Mouse (Mus musculus) embryonic fibroblast, embryonic 13.5 days (primary cell): ENCODE results near the gene Tbl1x. TPM values are rescaled to one million over a fixed set of nuclear protein-coding genes. Genes with fewer than 3 reads are reported as not detected.

Experiments
- H3K27ac ChIP-seq: 2 replicates; pipeline ENCODE4 v1.5.1; 2012; ENCODE audit warnings: low read length, control low read depth, inconsistent platforms; ENCODE audit not compliant: insufficient read depth
- H3K4me1 ChIP-seq: 2 replicates; pipeline ENCODE4 v1.6.1; 2011; ENCODE audit warnings: low read length; ENCODE audit not compliant: control insufficient read depth, insufficient read depth
- H3K4me3 ChIP-seq: 2 replicates; pipeline ENCODE4 v1.5.1; 2011; ENCODE audit warnings: mild to moderate bottlenecking, control low read depth, low read length; ENCODE audit not compliant: insufficient read depth
- CTCF ChIP-seq: IDR thresholded peaks from 2 replicates; pipeline ENCODE4 v1.5.1; 2011; ENCODE audit warnings: mild to moderate bottlenecking, control low read depth, low read length, moderate library complexity, borderline replicate concordance; ENCODE audit not compliant: insufficient read depth
- POLR2A ChIP-seq: IDR thresholded peaks from 2 replicates; pipeline ENCODE4 v1.6.1; 2011; ENCODE audit warnings: low read depth, mild to moderate bottlenecking, control low read depth, low read length, moderate library complexity
- polyA plus RNA-seq: library from polyadenylated mRNA; stranded (reverse); fragments of >200 nt; gene quantifications from 2 replicates; pipeline ENCODE4 v1.2.4, GENCODE M21; 2011; ENCODE audit warnings: low read depth; ENCODE audit not compliant: missing spikeins, insufficient read length

The Tbl1x gene
- polyA plus RNA-seq, 1 experiment: 98.7 TPM

GRCm38 (mm10) chrX:77566739-77567138 lies 55.9 kb downstream of the Tbl1x start:
- Histone ChIP-seq H3K4me3 (no peak overlapping the region), H3K4me1 (no peaks in the 10 kb centered on the region), H3K27ac (no peak overlapping the region)
- TF ChIP-seq POLR2A (no peak), CTCF (no peak)

GRCm38 (mm10) chrX:77568013-77568412 lies 57.2 kb downstream of the Tbl1x start:
- no peaks in the 10 kb centered on the region for H3K4me1 ChIP-seq
- TF ChIP-seq CTCF: no peak
- TF ChIP-seq POLR2A: no peak
- H3K27ac ChIP-seq: no peak overlapping the region
- no peak overlapping the region for H3K4me3 ChIP-seq

- no peaks in the 10 kb centered on the region for H3K4me1 ChIP-seq
- no peak overlapping the region for H3K27ac ChIP-seq
- H3K4me3 ChIP-seq: no peak overlapping the region
- TF ChIP-seq POLR2A (no peak), CTCF (no peak)
Measured at GRCm38 (mm10) chrX:77573743-77574142, 62.9 kb downstream of the Tbl1x start.

- no peaks in the 10 kb centered on the region for H3K4me1 ChIP-seq
- TF ChIP-seq CTCF (no peak), POLR2A (no peak)
- H3K27ac ChIP-seq: no peak overlapping the region
- no peak overlapping the region for H3K4me3 ChIP-seq
Measured at GRCm38 (mm10) chrX:77577108-77577507, 66.3 kb downstream of the Tbl1x start.

GRCm38 (mm10) chrX:77578172-77578571 lies 67.4 kb downstream of the Tbl1x start:
- Histone ChIP-seq H3K27ac (no peak overlapping the region), H3K4me3 (no peak overlapping the region), H3K4me1 (no peaks in the 10 kb centered on the region)
- no peak for TF ChIP-seq CTCF
- TF ChIP-seq POLR2A: no peak

GRCm38 (mm10) chrX:77579964-77580363 lies 69.2 kb downstream of the Tbl1x start:
- H3K27ac ChIP-seq: no peak overlapping the region
- no peak for TF ChIP-seq POLR2A
- TF ChIP-seq CTCF: no peak
- H3K4me1 ChIP-seq: no peaks in the 10 kb centered on the region
- no peak overlapping the region for H3K4me3 ChIP-seq

GRCm38 (mm10) chrX:77585974-77586373 lies 75.2 kb downstream of the Tbl1x start:
- H3K4me3 ChIP-seq: no peak overlapping the region
- no peaks in the 10 kb centered on the region for H3K4me1 ChIP-seq
- TF ChIP-seq POLR2A: no peak
- no peak for TF ChIP-seq CTCF
- H3K27ac ChIP-seq: no peak overlapping the region

GRCm38 (mm10) chrX:77594670-77595224 lies 83.9 kb downstream of the Tbl1x start:
- H3K27ac ChIP-seq: no peak overlapping the region
- H3K4me3 ChIP-seq: no peak overlapping the region
- H3K4me1 ChIP-seq: no peaks in the 10 kb centered on the region; the same call in 1 of the 2 replicates
- no peak for TF ChIP-seq POLR2A
- TF ChIP-seq CTCF: no peak

GRCm38 (mm10) chrX:77597674-77598073 lies 86.9 kb downstream of the Tbl1x start:
- no peak for TF ChIP-seq POLR2A
- TF ChIP-seq CTCF: no peak
- Histone ChIP-seq H3K4me1 (no peaks in the 10 kb centered on the region; the same call in none of the 2 replicates), H3K4me3 (no peak overlapping the region), H3K27ac (0 out of 2 replicates have a peak overlapping the region, but pooled peaks have one; percentile 26)

- Histone ChIP-seq H3K4me1 (no peaks in the 10 kb centered on the region; the same call in none of the 2 replicates), H3K27ac (no peak overlapping the region), H3K4me3 (no peak overlapping the region)
- TF ChIP-seq POLR2A: no peak
- no peak for TF ChIP-seq CTCF
Measured at GRCm38 (mm10) chrX:77598736-77599135, 87.9 kb downstream of the Tbl1x start.
